Mouse (Mus musculus) hindbrain, embryonic 15.5 days (tissue): ENCODE measurements around the gene Olfr774. TPM values are rescaled to one million over a fixed set of nuclear protein-coding genes. Genes with fewer than 3 reads are reported as not detected.
"Not testable (repeated sequence)": the region's sequence is repeated elsewhere in the genome, so short reads cannot be mapped to it uniquely, and the experiment has no call there.

Experiments
- ATAC-seq: fragments of 200-750 bp; cut with Nextera tagmentation; 2 replicates; pipeline ENCODE4 v1.8.0; 2017; ENCODE audit warnings: low read depth, moderate number of reproducible peaks, moderate TSS enrichment; ENCODE audit not compliant: low FRiP score
- H3K27ac ChIP-seq: fragments of 300-500 bp; sonication (generic); replicated peaks from 2 replicates; pipeline ENCODE4 v1.5.1; 2015; ENCODE audit warnings: mild to moderate bottlenecking, inconsistent platforms
- H3K27me3 ChIP-seq: fragments of 300-500 bp; sonication (generic); 2 replicates; pipeline ENCODE4 v1.6.1; 2015; ENCODE audit warnings: control low read depth, inconsistent platforms
- H3K36me3 ChIP-seq: fragments of 300-500 bp; sonication (generic); 2 replicates; pipeline ENCODE4 v1.6.1; 2015; ENCODE audit warnings: control low read depth, inconsistent platforms
- H3K4me1 ChIP-seq: fragments of 300-500 bp; sonication (generic); replicated peaks from 2 replicates; pipeline ENCODE4 v1.6.1; 2015; ENCODE audit warnings: control low read depth, inconsistent platforms
- H3K4me2 ChIP-seq: fragments of 300-500 bp; sonication (generic); 2 replicates; pipeline ENCODE4 v1.6.1; 2015; ENCODE audit warnings: moderate library complexity, mild to moderate bottlenecking, inconsistent platforms
- H3K4me3 ChIP-seq: fragments of 300-500 bp; sonication (generic); 2 replicates; pipeline ENCODE4 v1.5.1; 2015; ENCODE audit warnings: mild to moderate bottlenecking, inconsistent platforms
- H3K9ac ChIP-seq: fragments of 300-500 bp; sonication (generic); 2 replicates; pipeline ENCODE4 v1.6.1; 2015; ENCODE audit warnings: inconsistent platforms
- H3K9me3 ChIP-seq: fragments of 300-500 bp; sonication (generic); 2 replicates; pipeline ENCODE4 v1.6.1; 2016; ENCODE audit warnings: control low read depth, inconsistent platforms
- WGBS: fragments of 180-500 bp; shearing (Covaris S2); methylation state at CpG from one replicate; pipeline ENCODE4 v1.1.7; 2015; 5-methylcytosine and 5-hydroxymethylcytosine counted together
- polyA plus RNA-seq: library from polyadenylated mRNA; unstranded; fragments of >200 nt; fragmentation: Nextera tagmentation; extraction: Ambion mirVana; gene quantifications from 2 replicates; pipeline ENCODE4 v1.2.1, GENCODE M21; 2015

Gene Olfr774
- polyA plus RNA-seq = not detected in 2 replicates

- no peaks in the 10 kb centered on the region for H3K27me3 ChIP-seq
- no peak for ATAC-seq
- no peak within 1 kb of the TSS for H3K4me2 ChIP-seq
- no peak within 1 kb of the TSS for H3K27ac ChIP-seq
- H3K9me3 ChIP-seq = no peaks in the 10 kb centered on the region
- H3K4me1 ChIP-seq = no peaks in the 10 kb centered on the region
- no peaks in the 10 kb centered on the region for H3K36me3 ChIP-seq
- no peak within 1 kb of the TSS for H3K9ac ChIP-seq
- WGBS = 81% methylated on average over 2 of the region's 2 CpGs
- no peak within 1 kb of the TSS for H3K4me3 ChIP-seq
Measured at GRCm38 (mm10) chr10:129235904-129236303, at the start of gene Olfr774. Gene Olfr774 (plus strand): TSS chr10:129236204.

GRCm38 (mm10) chr10:129187319-129187718, 48.7 kb upstream of the Olfr774 start, which contains the start of gene Olfr773:
Gene Olfr773 (minus strand): TSS chr10:129187419.
- H3K27ac ChIP-seq, H3K36me3 ChIP-seq, H3K4me2 ChIP-seq, H3K27me3 ChIP-seq, ATAC-seq, H3K9me3 ChIP-seq, H3K4me1 ChIP-seq, H3K4me3 ChIP-seq, H3K9ac ChIP-seq: not testable (repeated sequence)

- no peaks in the 10 kb centered on the region for H3K27me3 ChIP-seq
- WGBS = 85% methylated on average over 1 of the region's 1 CpGs
- H3K4me2 ChIP-seq = no peak overlapping the region
- H3K4me1 ChIP-seq = no peaks in the 10 kb centered on the region
- ATAC-seq = no peak
- H3K27ac ChIP-seq = no peak overlapping the region
- H3K9ac ChIP-seq = no peak overlapping the region
- H3K36me3 ChIP-seq = no peaks in the 10 kb centered on the region
- no peak overlapping the region for H3K4me3 ChIP-seq
- no peaks in the 10 kb centered on the region for H3K9me3 ChIP-seq
Measured at GRCm38 (mm10) chr10:129230737-129231136, 5.3 kb upstream of the Olfr774 start.

- H3K4me1 ChIP-seq = no peaks in the 10 kb centered on the region
- H3K27ac ChIP-seq = no peak within 1 kb of the TSS
- no peak within 1 kb of the TSS for H3K4me3 ChIP-seq
- H3K27me3 ChIP-seq = no peaks in the 10 kb centered on the region
- no peak within 1 kb of the TSS for H3K9ac ChIP-seq
- WGBS = 63% methylated on average over 3 of the region's 3 CpGs
- no peak within 1 kb of the TSS for H3K4me2 ChIP-seq
- no peak for ATAC-seq
- H3K36me3 ChIP-seq = no peaks in the 10 kb centered on the region
- H3K9me3 ChIP-seq = no peaks in the 10 kb centered on the region
Measured at GRCm38 (mm10) chr10:129248112-129248511, 12.1 kb downstream of the Olfr774 start, which contains the start of gene Olfr775. Gene Olfr775 (plus strand): TSS chr10:129248412.

GRCm38 (mm10) chr10:129258827-129259226, 22.8 kb downstream of the Olfr774 start, which contains the start of gene Olfr776:
Gene Olfr776 (plus strand): TSS chr10:129259127.
- no peak within 1 kb of the TSS for H3K4me2 ChIP-seq
- H3K36me3 ChIP-seq = no peaks in the 10 kb centered on the region
- no peaks in the 10 kb centered on the region for H3K4me1 ChIP-seq

GRCm38 (mm10) chr10:129271081-129271535, 35.1 kb downstream of the Olfr774 start, which contains the start of gene Olfr777:
Gene Olfr777 (minus strand): TSS chr10:129271485.
- Histone ChIP-seq H3K27me3 (no peaks in the 10 kb centered on the region), H3K4me3 (no peak within 1 kb of the TSS), H3K36me3 (no peaks in the 10 kb centered on the region), H3K27ac (no peak within 1 kb of the TSS), H3K9ac (no peak within 1 kb of the TSS), H3K4me2 (no peak within 1 kb of the TSS), H3K9me3 (no peaks in the 10 kb centered on the region), H3K4me1 (no peaks in the 10 kb centered on the region)
- WGBS = 98% methylated on average over 2 of the region's 2 CpGs
- no peak for ATAC-seq

More at GRCm38 (mm10) chr10:129258827-129259226, 22.8 kb downstream of the Olfr774 start, which contains the start of gene Olfr776:
- ATAC-seq = no peak
- no peak within 1 kb of the TSS for H3K27ac ChIP-seq
- no peak within 1 kb of the TSS for H3K9ac ChIP-seq
- H3K9me3 ChIP-seq = no peaks in the 10 kb centered on the region
- no peaks in the 10 kb centered on the region for H3K27me3 ChIP-seq
- no peak within 1 kb of the TSS for H3K4me3 ChIP-seq

Other genes with a start within 250 kb of the Olfr774 start
- gene Olfr9, start 246.8 kb upstream of the Olfr774 start, polyA plus RNA-seq = not detected in 2 replicates
- gene Olfr763, start 225.4 kb upstream of the Olfr774 start, polyA plus RNA-seq = not detected in 2 replicates
- not detected in 2 replicates for gene Olfr764-ps1, start 196.3 kb upstream of the Olfr774 start, polyA plus RNA-seq
- gene Olfr765, start 186.2 kb upstream of the Olfr774 start, polyA plus RNA-seq = not detected in 2 replicates
- gene Olfr766-ps1, start 167.2 kb upstream of the Olfr774 start, polyA plus RNA-seq = not detected in 2 replicates
- not detected in 2 replicates for gene Olfr767, start 153.3 kb upstream of the Olfr774 start, polyA plus RNA-seq
- gene Olfr768, start 136.8 kb upstream of the Olfr774 start, polyA plus RNA-seq = not detected in 2 replicates
- not detected in 2 replicates for gene Olfr769, start 118.3 kb upstream of the Olfr774 start, polyA plus RNA-seq
- gene Olfr770, start 97.2 kb upstream of the Olfr774 start, polyA plus RNA-seq = not detected in 2 replicates
- not detected in 2 replicates for gene Olfr771, start 71.5 kb upstream of the Olfr774 start, polyA plus RNA-seq
- not detected in 2 replicates for gene Olfr772, start 58.3 kb upstream of the Olfr774 start, polyA plus RNA-seq
- gene Olfr773, start 48.8 kb upstream of the Olfr774 start, polyA plus RNA-seq = not detected in 2 replicates
- gene Olfr775, start 12.2 kb downstream of the Olfr774 start, polyA plus RNA-seq = not detected in 2 replicates
- gene Olfr776, start 22.9 kb downstream of the Olfr774 start, polyA plus RNA-seq = not detected in 2 replicates
- gene Olfr777, start 35.3 kb downstream of the Olfr774 start, polyA plus RNA-seq = not detected in 2 replicates
- gene Olfr780, start 81.9 kb downstream of the Olfr774 start, polyA plus RNA-seq = not detected in 2 replicates
- not detected in 2 replicates for gene Olfr781, start 92.7 kb downstream of the Olfr774 start, polyA plus RNA-seq
- gene Olfr782, start 112.6 kb downstream of the Olfr774 start, polyA plus RNA-seq = not detected in 2 replicates
- 0.13 and 0.16 TPM in 2 replicates for gene Olfr784, start 147.9 kb downstream of the Olfr774 start, polyA plus RNA-seq
- not detected in 2 replicates for gene Olfr785, start 169.2 kb downstream of the Olfr774 start, polyA plus RNA-seq
- gene Olfr786, start 191.1 kb downstream of the Olfr774 start, polyA plus RNA-seq = not detected in 2 replicates
- not detected in 2 replicates for gene Olfr787, start 225.7 kb downstream of the Olfr774 start, polyA plus RNA-seq
- gene Olfr788, start 234.8 kb downstream of the Olfr774 start, polyA plus RNA-seq = not detected in 2 replicates
- gene Olfr789, start 248.5 kb downstream of the Olfr774 start, polyA plus RNA-seq = not detected in 2 replicates